Mouse (Mus musculus) right cerebral cortex, adult 2 months (tissue): Measurements from ENCODE around the gene Ptk7.
"Not testable (repeated sequence)": the region's sequence is repeated elsewhere in the genome, so short reads cannot be mapped to it uniquely, and the experiment has no call there.

Experiments
- DNase-seq, 2 experiments: peaks; one replicate each; pipeline ENCODE4 v3.0.0; 2021 to 2022; ENCODE audit warnings: low spot score in 2 of 2

Ptk7 gene

DNA sequence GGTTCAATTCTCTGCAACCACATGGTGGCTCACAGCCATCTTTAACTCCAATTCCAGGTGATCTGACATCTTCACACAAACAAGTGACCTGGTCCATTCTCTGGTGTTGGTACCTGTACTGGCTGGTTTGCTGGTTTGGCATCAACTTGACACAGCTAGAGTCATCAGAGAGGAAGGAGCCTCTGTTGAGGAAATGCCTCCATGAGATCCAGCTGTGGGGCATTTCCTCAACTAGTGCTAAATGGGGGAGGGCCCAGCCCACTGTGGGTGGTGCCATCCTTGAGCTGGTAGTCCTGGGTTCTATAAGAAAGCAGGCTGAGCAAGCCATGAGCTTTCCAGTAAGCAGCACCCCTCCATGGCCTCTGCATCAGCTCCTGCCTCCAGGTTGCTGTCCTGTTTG is 72.0 kb downstream of the Ptk7 start:
- DNase-seq = not testable (repeated sequence)

DNA sequence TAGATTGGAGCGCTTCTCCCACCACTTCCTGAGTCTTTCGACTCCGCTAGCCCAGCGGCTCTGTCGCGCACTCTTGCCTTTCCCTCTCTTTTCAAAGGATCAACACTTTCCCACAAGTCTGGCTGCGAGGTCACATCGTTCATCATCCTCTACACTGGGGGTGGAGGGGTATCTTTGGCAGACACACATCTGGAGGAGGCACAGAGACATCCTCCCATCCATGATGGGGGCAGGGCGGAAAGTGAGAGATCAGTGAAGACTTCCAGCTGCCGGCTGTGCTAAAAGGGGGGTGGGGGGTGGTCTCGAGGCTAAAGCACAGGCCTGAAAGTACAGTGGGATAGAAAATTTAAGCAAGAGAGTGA is 72.7 kb downstream of the Ptk7 start:
- no peak for DNase-seq

DNA sequence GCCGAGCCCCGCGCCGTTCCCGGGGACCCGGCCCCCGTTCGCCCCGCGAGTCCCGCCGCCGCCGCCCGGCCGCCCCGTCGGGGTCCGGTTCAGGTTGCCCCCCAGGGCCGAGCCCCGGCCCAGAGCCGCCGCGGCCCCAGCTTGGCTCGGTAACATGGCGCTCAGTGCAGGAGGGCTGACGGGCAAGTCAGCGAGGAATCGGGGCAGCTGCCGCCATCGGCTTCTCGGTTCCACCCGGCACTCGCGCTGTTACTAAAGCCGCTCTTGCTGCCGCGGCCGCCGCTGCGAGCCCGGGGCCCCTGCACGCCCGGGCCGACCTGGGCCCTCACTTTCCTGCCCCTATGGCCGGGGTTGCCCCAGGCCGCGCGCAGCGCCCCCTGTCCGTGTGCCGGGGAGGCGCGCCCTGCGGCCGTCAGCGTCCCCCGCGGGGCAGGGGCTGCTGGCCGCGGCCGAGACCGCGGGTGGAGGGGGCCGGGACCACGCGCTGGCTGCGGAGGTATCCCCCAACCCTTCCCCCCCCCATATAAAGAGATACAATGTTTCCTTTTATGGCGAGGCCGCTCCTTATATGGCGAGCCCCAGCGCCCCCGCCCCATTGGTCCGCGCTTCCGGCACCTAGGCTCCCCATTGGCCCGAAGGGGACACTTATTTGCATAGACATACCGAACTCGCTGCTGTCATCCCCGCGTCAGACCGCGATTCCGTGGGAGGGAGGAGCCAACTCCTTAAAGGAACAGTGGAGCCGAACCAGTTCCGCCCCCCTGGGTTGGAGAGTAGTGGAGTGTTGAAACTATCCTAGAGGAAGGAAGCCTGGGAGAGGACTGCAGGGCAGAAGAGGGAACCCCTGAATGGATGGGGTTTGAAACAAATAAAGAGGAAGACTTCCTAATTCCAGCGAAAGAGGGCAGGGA is 73.4 kb downstream of the Ptk7 start, which contains the start of gene Srf:
Gene Srf, minus strand, starts transcription at position 503 of the 911 bp plus-strand sequence.
- peak; percentile 99 for DNase-seq

DNA sequence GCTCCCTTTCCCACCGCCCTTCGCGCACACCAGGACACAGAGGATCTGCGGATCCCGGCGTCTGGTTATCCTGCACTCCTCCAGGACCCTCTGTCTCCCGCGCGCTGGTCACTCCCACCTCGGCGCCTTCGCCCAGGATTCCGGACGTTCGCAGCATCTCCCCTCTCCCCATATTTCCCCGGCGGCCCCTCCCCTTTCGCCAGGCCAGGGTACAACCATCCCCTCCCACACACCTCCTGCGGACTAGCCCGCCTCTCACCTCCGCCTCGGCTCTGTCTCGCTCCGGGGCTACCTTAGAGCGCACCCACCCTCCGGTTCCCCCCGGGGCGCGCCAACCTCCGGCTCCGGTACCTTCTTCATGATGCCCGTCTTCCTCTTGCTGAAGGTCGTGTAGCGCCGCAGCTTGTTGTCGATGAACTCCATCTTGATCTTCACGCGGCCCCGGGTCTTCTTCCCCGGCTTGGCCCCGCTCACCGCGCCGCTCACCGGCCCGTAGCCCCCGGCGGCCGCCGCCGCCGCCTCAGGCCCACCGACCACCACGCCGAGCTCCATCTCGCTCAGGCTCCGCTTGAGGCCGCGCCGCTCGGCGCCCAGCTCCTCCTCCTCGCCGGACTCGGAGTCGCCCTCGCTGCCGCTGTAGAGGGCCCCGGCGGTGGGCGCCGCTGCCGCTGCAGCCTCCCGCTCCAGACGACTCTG is 74.2 kb downstream of the Ptk7 start:
- peak; percentile 12 to 47 for DNase-seq

DNA sequence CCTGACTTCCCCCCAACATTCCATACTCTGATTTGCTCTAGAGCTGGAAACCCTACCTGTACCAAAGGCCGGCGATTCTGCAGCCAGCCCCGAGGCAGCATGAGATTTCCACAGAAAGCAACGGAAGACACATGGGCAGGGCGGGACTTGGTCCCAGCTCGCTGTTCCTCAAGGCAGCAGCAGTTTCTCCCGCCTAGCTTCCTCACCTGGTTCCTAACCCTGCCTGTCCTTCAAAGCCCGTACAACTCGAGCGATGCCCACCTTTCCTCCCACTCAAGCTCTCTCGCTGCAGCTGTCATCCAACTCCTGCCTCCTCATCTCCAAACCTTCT is 74.7 kb downstream of the Ptk7 start:
- DNase-seq = peak; percentile 54 to 62

DNA sequence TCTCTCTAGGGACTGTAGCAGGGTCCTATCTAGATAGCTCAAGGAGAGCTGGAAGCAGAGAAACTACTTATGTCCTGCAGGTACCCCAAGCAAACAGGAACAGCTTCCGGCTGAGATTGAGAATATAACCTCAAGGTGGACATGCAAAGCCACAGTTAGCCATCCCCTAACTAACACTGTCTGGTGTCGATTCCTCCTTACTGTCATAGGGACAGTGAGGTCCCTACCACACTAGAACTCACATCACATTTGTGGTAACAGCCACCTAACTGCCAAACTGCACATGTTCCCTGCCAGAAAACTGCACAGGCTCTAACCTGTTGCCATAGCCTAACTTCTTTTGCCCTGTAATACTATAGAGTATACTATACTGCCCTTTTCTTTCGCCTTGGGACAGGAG is 75.4 kb downstream of the Ptk7 start:
- DNase-seq = no peak

DNA sequence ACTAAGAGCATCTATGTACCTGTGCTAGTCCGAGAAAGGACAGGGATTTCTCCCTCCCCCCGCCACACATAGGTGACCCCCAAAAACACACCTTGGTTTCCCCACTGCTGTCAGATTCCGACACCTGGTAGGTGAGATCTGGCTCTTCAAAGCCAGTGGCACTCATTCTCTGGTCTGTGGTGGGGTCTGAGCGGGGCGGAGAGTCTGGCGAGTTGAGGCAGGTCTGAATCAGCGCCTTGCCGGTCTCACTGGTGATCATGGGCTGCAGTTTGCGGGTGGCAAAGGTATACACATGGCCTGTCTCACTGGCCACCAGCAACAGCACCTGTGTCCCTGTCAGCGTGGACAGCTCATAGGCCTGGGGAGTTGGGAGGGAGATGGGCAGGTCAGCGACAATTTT is 75.8 kb downstream of the Ptk7 start:
- DNase-seq = peak in 1 of 2 experiments; percentile 27

DNA sequence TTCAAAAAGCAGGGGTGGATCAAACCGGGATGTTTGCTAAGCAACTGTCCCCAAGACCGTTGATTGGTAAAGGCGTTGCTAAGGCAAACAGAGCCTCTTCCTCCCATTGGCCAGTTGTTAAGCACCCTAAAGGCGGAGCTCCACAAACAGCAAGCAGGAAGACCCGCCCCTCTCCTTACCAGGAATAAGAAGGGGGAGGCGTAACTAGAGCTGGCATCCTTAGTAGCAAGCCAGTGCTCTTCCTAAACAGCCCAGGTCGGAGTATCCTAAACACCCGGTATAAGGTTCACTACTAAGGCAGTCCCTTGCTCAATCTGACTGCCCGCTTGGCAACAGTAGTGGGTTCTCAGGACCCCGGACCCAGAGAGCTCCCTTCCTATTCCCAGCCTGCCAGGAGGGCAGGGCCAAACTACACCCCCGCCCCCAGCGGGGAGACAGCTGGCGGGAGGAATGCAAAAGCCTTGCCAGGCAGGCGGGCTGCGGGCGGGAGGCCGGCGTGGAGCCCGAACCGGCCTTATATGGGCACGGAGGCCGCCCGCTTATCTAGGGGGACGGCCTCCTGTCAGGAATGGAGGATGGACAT is 76.4 kb downstream of the Ptk7 start:
- DNase-seq = peak; percentile 86 to 92

DNA sequence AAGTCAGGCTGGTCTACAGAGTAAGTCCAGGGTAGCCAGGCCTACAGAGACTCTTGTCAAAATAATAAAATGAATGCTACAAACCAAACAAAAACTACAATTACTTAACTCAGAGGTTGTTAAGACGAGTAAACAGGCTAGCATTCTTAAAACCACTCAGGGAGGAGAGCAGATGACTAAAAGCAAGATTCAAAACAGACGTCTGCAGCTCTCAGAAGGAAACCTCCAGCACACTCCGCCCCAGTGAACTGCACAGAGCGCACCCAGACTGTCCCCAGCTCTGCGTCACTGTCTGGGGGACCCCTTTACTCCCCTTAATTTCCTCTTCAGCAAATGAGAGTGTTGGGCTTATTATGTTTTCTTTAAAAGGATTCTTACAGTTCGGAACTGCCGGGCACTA is 77.2 kb downstream of the Ptk7 start:
- DNase-seq = no peak

DNA sequence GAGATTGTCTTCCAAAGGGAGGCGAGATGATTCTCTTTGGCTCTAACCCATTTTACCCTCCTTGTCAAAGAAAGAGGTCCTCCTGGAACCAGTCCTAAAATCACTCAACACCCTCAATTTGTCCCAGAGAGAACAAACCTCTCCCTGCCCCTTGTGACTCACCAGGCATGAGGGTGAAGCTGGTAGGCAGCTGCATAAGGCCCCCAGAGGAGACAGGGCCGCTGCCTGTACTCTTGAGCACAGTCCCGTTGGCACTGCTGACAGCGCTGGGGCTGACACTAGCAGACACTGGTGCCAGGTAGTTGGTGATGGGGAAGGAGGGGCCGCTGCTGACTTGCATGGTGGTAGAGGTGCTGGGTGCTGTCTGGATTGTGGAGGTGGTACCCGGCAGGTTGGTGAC is 77.9 kb downstream of the Ptk7 start:
- DNase-seq = no peak

DNA sequence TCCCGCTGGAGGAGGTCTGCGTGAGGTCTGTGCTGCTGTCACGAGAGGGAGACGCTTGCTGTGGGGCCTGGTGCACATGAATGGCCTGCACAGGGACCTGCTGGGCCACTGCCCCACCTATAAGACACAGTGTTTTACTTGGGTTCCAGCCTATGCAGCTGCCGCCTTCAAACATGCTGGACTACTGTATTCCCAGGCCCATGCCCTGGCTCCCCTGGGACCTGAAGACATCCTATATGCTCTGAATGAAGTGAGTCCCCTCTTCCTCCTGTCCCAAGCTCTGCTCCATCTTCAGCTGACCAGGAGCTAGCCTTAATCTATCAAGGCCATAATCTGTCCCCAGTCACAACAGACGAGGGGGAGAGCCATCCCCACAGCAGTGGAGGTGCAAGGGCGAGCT is 78.4 kb downstream of the Ptk7 start:
- no peak for DNase-seq

DNA sequence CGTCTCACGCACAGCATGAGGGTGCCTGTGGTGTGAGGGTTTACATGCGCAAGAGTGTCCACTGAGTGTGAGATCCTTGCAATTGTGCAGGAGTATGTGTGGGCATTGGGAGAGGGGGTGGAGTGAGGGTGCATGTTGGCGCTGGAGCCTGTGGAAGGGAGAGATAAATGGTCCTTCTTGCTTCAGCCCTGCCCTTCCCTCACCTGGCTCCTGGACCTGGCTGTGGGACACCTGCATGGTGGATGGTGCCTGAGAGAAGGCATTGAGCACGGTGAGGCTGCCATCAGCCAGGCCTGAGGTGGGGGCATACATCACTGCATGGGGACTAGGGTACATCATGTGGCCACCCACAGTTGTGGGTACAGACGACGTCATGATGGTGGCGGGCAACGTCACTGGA is 79.7 kb downstream of the Ptk7 start:
- DNase-seq = no peak

DNA sequence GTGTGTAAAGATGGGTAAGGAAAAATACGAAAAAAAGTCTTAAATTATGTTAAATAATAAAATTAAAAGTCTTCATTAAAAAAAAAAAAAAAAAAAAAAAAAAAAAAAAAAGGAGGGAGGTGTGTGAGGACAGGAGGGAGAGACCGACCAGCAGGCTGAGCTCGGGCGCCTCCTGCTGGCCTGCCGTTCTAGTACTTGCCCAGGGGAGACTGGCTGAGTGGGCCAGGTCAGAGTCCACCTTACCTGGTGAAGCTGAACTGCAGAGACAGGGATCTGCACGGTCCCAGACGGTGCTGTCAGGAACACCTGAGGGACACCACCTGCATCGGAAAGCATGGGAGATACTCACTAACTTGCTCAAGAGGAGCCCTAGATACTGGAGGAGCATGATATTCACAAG is 80.1 kb downstream of the Ptk7 start:
- DNase-seq = peak in 1 of 2 experiments; percentile 43

DNA sequence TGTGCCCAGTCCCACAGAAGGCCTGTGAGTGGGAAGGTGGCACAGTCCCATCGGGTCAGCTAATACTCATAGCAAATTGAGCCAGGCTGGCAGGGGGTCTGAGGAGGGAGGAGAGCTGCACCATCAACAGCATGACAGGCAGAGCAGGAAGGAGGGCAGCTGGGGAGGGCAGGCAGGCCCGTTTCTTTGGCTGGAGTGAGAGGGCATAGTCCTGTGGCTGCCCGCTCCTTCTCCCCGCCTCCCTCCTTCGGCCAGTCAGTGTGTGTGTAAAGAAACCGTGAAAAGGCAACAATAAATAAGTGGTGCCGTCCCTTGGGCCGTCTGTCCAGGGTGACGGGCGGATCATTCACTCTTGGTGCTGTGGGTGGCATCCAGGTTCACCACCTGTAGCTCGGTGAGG is 80.6 kb downstream of the Ptk7 start:
- no peak for DNase-seq

DNA sequence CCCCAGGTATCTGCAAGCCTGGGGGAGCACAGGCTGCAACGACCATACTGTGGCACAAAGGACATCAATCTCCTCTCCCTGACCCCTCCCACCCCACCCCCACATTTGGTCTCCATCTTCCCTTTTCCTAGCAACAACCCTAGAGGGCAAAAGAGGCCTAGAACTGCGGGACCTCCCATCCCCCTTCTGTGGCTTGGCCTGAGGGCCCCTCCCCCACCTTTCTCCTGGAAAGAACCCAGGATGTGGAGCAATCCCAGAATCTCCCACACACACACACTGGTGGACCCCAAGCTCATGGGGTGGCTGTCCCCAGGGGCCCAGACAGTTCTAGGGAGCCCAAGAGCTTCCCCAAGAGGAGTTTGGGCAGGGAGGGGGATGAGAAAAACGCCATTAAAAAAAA is 81.4 kb downstream of the Ptk7 start:
- no peak for DNase-seq

DNA sequence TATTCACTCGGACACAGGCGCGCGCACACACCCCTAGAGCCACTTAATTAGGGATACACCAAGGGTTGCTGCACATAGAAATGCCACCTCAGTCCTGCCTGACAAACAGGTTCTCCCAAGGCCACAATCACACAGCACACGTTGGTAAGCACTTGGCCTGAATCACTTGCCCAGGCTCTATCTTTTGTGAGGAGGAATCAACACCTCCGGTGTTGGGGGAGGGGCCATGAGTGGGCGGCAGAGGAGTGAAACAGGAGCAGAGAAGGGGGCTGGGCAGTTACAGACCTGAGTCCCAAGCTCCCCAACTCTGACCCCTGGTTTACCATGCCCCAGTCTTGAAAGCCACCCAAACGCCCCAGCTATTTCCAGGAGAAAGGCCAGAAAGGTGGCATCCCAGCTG is 82.3 kb downstream of the Ptk7 start:
- DNase-seq = no peak

DNA sequence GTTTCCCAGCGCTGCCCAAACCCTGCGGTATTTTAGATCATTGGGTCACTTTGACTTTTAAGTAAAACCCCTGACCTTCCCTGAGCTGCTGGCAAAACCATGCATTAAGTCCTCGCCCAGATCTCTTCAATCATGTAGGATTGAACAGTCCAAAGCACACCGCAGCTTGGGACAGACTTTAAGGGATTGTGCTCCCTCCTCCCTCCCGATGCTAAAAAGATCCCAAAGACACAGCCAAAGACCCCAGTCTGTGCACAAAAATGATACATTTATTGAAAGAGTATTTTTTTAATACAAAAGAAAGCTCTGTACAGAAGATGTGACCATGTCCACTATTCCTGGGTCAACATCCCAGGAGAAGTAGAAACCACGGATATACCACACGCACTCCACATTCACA is 82.7 kb downstream of the Ptk7 start:
- no peak for DNase-seq

DNA sequence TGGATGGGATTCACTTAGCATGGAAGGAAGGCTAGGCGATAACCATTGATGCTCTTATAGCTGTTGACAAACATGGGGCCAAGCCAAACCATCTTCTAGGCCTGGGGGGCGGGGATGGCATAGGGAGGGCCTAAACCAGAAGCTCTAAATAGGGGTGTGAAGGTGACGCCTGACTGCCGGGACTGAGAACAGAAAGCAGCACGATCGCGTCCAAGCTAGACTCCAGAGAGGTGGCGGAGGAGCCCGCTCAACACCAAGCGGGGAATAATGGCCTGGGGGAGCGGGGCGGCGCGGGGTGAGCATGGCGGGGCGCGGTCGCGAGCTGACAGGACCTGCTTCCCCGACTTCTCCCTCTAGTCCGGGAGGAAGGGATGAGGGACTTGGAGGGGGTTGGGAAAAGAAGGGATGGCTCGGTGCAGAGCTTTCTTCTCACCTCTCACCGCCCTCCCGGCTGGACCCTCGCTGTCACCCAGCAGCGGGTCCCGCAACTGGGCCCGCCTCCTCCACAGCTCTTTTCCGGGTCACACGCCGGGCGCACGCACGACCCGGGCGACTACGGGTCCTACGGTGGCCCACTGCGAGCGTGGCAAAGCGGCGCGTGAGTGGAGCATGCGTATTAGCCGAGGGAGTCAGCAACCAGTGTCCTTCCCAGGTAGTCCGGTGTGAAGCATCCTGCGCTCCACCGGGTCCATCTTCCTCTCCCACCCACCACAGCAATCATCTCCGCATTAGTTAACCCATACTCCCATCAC is 83.3 kb downstream of the Ptk7 start, which contains the start of gene Cul9:
Gene Cul9, minus strand, starts transcription at position 576 of the 752 bp plus-strand sequence.
- DNase-seq = peak; percentile 92 to 94

DNA sequence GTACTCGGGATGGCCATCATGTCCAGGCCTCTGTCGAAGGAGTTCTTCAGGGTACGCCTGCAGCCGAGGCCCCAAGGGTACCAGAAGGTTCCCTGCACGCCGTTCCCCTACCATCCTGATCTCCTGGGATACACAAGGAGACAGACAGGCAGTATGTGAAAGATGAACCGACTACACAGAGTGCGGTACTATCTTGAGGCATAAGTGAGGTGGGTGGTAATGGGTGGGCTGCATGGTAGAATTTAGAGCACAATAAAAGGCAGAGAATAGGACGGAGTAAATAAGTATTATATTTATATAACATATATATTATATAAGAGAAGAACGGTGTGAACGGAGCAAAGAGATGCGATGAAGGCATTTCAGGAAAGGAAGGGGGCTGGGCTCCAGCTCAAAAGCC is 85.6 kb downstream of the Ptk7 start:
- peak; percentile 39 to 42 for DNase-seq

DNA sequence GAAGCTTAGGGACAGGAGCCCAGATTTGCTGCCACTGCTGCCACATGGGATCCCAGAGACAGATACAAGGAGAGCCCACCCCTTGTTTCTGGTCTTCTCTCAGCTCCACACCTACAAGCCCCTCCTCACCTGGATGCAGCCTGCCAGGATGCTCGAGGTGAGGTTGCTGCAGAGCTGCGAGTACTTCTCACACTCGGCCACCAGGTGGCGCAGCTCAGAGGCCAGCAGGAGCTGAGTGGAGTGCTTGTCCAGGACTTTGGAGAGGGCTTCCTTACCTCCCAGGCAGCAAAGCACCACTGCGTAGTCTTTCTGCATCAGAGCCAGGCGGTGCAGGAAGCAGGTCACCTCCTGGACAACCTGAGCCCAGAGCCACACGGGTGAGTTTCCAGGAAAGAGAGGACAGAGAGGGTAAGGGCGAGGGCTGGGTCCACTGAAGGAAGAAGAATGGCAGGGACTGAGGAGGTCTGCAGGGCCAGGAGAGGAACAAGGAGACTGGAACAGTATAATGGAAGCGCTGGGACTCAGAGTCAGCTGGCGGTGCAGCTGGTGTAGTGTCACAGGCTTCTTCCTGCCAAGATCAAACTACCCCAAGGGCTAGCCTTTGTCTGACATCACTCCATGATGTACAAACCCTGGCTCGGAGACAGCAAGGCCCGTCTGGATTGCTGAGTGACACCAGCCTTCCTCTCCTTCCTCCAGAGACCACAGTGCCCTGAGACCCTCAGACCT is 103.6 kb downstream of the Ptk7 start:
- peak; percentile 49 to 50 for DNase-seq

DNA sequence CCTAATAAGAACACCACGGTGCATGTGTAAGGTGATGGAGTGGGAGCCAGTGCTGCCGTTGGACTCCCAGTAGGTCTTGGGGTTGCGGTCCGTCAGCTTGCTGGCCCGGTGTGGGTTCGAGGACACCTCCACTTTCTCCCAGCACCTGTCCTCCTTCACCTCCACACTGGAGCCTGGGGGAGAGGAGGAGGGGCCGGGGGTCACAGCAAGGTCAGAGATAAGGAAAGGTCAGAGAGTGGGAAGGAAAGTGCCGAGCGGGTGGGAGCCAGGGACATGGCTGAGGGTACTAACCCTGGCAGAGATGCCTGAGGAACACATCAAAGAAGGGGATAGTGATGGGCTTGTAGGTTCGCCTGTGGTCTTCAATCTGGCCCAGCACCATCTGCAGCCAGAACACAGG is 104.2 kb downstream of the Ptk7 start:
- no peak for DNase-seq
